Mouse (Mus musculus) thymus, adult 2 months (tissue): ENCODE results near the gene Ctu2.

ENCODE experiments used
- CTCF ChIP-seq: fragments of 200-500 bp; IDR thresholded peaks from 2 replicates; pipeline ENCODE4 v1.5.1; 2012; ENCODE audit warnings: mild to moderate bottlenecking, control low read depth, low read length, moderate library complexity, borderline replicate concordance; ENCODE audit not compliant: control insufficient read depth, poor library complexity, insufficient read depth; ENCODE audit errors: extremely low read depth
- POLR2A ChIP-seq: fragments of 200-500 bp; IDR thresholded peaks from 2 replicates; pipeline ENCODE4 v1.6.1; 2012; ENCODE audit warnings: mild to moderate bottlenecking, low read length, control low read depth, moderate library complexity; ENCODE audit not compliant: control insufficient read depth, poor library complexity, insufficient read depth; ENCODE audit errors: extremely low read depth

DNA sequence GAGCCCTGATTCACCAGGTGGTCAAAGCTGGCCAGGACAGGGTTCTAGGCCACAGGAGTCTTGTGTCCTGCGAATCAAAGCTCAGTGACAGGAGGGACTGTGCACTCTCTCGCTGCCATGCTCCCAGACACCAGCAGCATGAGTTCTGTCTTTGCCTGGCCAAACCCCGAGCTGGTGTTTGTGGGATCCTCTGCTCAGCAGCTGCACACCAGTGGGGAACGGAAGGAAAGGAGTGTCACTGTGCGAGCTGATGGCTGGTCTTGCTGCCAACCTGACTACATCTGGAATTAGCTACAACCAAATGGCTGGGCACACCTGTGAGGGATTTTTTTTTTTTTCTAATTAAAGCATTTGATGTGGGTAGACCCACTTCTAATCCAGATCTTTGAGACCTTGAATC is 5.3 kb upstream of the Ctu2 start:
- no peak for TF ChIP-seq POLR2A
- TF ChIP-seq CTCF = no peak
